Mouse (Mus musculus) small intestine, adult 2 months (tissue): ENCODE data around the gene Tespa1.
"Not testable (repeated sequence)": the region's sequence is repeated elsewhere in the genome, so short reads cannot be mapped to it uniquely, and the experiment has no call there.

Source experiments
- CTCF ChIP-seq: fragments of 200-500 bp; IDR thresholded peaks from 2 replicates; pipeline ENCODE4 v1.5.1; 2012; ENCODE audit warnings: low read depth, mild to moderate bottlenecking, control low read depth, inconsistent platforms, low read length, moderate library complexity, mixed read lengths; ENCODE audit not compliant: insufficient replicate concordance, insufficient read length; ENCODE audit errors: extremely low read depth
- POLR2A ChIP-seq: fragments of 200-500 bp; IDR thresholded peaks from 2 replicates; pipeline ENCODE4 v1.6.1; 2012; ENCODE audit warnings: low read depth, mild to moderate bottlenecking, control low read depth, inconsistent platforms, low read length, moderate library complexity

GRCm38 (mm10) chr10:130298748-130299147 is 23.9 kb upstream of the Tespa1 start:
- not testable (repeated sequence) for TF ChIP-seq POLR2A, CTCF
